Mouse (Mus musculus): ENCODE measurements around the gene Mobp. TPM values are rescaled to one million over a fixed set of nuclear protein-coding genes. Genes with fewer than 3 reads are reported as not detected.

Mobp gene
- polyA plus RNA-seq, 1 experiment, result not detected

- H3K4me1 ChIP-seq (ENCODE audit: control insufficient read depth, insufficient read depth, low read length), result no peaks in the 10 kb centered on the region
- peak; percentile 33 for TF ChIP-seq POLR2A (IDR thresholded peaks at IDR 0.05; ENCODE audit: low read depth, low read length)
- no peak for TF ChIP-seq CTCF (IDR thresholded peaks at IDR 0.05; ENCODE audit: borderline replicate concordance, insufficient read depth, low read length)
- H3K27ac ChIP-seq (ENCODE audit: insufficient read depth, low read length), result no peak overlapping the region
- H3K4me3 ChIP-seq (ENCODE audit: insufficient read depth, low read length), result no peak overlapping the region
Observed at GRCm38 (mm10) chr9:120133755-120134475, 15.6 kb upstream of the Mobp start.

- no peak for TF ChIP-seq POLR2A (IDR thresholded peaks at IDR 0.05; ENCODE audit: low read depth, low read length)
- TF ChIP-seq CTCF (IDR thresholded peaks at IDR 0.05; ENCODE audit: borderline replicate concordance, insufficient read depth, low read length), result no peak
- Histone ChIP-seq H3K4me3 (ENCODE audit: insufficient read depth, low read length) (no peak overlapping the region), H3K27ac (ENCODE audit: insufficient read depth, low read length) (no peak overlapping the region), H3K4me1 (ENCODE audit: control insufficient read depth, insufficient read depth, low read length) (no peaks in the 10 kb centered on the region)
Observed at GRCm38 (mm10) chr9:120134529-120135160, 14.9 kb upstream of the Mobp start.

- Histone ChIP-seq H3K27ac (ENCODE audit: insufficient read depth, low read length) (no peak overlapping the region), H3K4me3 (ENCODE audit: insufficient read depth, low read length) (no peak overlapping the region), H3K4me1 (ENCODE audit: control insufficient read depth, insufficient read depth, low read length) (no peaks in the 10 kb centered on the region)
- TF ChIP-seq POLR2A (IDR thresholded peaks at IDR 0.05; ENCODE audit: low read depth, low read length) (no peak), CTCF (IDR thresholded peaks at IDR 0.05; ENCODE audit: borderline replicate concordance, insufficient read depth, low read length) (no peak)
Observed at GRCm38 (mm10) chr9:120135454-120135853, 14.1 kb upstream of the Mobp start.

GRCm38 (mm10) chr9:120140652-120141051 is 8.9 kb upstream of the Mobp start:
- TF ChIP-seq POLR2A (IDR thresholded peaks at IDR 0.05; ENCODE audit: low read depth, low read length) (no peak), CTCF (IDR thresholded peaks at IDR 0.05; ENCODE audit: borderline replicate concordance, insufficient read depth, low read length) (peak; percentile 70; the same call in 1 of the 2 replicates)
- Histone ChIP-seq H3K4me1 (ENCODE audit: control insufficient read depth, insufficient read depth, low read length) (no peaks in the 10 kb centered on the region), H3K4me3 (ENCODE audit: insufficient read depth, low read length) (no peak overlapping the region), H3K27ac (ENCODE audit: insufficient read depth, low read length) (no peak overlapping the region)

- TF ChIP-seq POLR2A (IDR thresholded peaks at IDR 0.05; ENCODE audit: low read depth, low read length), result no peak
- TF ChIP-seq CTCF (IDR thresholded peaks at IDR 0.05; ENCODE audit: borderline replicate concordance, insufficient read depth, low read length), result no peak
- H3K4me3 ChIP-seq (ENCODE audit: insufficient read depth, low read length), result no peak overlapping the region
- H3K4me1 ChIP-seq (ENCODE audit: control insufficient read depth, insufficient read depth, low read length), result no peaks in the 10 kb centered on the region
- no peak overlapping the region for H3K27ac ChIP-seq (ENCODE audit: insufficient read depth, low read length)
Observed at GRCm38 (mm10) chr9:120144474-120144873, 5.0 kb upstream of the Mobp start.

GRCm38 (mm10) chr9:120151152-120151551 is 1.6 kb downstream of the Mobp start:
- Histone ChIP-seq H3K4me3 (ENCODE audit: insufficient read depth, low read length) (no peak overlapping the region), H3K4me1 (ENCODE audit: control insufficient read depth, insufficient read depth, low read length) (no peaks in the 10 kb centered on the region), H3K27ac (ENCODE audit: insufficient read depth, low read length) (no peak overlapping the region)
- no peak for TF ChIP-seq CTCF (IDR thresholded peaks at IDR 0.05; ENCODE audit: borderline replicate concordance, insufficient read depth, low read length)
- no peak for TF ChIP-seq POLR2A (IDR thresholded peaks at IDR 0.05; ENCODE audit: low read depth, low read length)

- TF ChIP-seq POLR2A (IDR thresholded peaks at IDR 0.05; ENCODE audit: low read depth, low read length) (no peak), CTCF (IDR thresholded peaks at IDR 0.05; ENCODE audit: borderline replicate concordance, insufficient read depth, low read length) (no peak)
- H3K4me1 ChIP-seq (ENCODE audit: control insufficient read depth, insufficient read depth, low read length), result no peaks in the 10 kb centered on the region
- no peak overlapping the region for H3K4me3 ChIP-seq (ENCODE audit: insufficient read depth, low read length)
- no peak overlapping the region for H3K27ac ChIP-seq (ENCODE audit: insufficient read depth, low read length)
Observed at GRCm38 (mm10) chr9:120151906-120152399, 2.4 kb downstream of the Mobp start.

GRCm38 (mm10) chr9:120158047-120158446 is 8.5 kb downstream of the Mobp start:
- Histone ChIP-seq H3K4me1 (ENCODE audit: control insufficient read depth, insufficient read depth, low read length) (no peaks in the 10 kb centered on the region), H3K4me3 (ENCODE audit: insufficient read depth, low read length) (no peak overlapping the region), H3K27ac (ENCODE audit: insufficient read depth, low read length) (no peak overlapping the region)
- no peak for TF ChIP-seq POLR2A (IDR thresholded peaks at IDR 0.05; ENCODE audit: low read depth, low read length)
- no peak for TF ChIP-seq CTCF (IDR thresholded peaks at IDR 0.05; ENCODE audit: borderline replicate concordance, insufficient read depth, low read length)

GRCm38 (mm10) chr9:120163862-120164261 is 14.4 kb downstream of the Mobp start:
- TF ChIP-seq CTCF (IDR thresholded peaks at IDR 0.05; ENCODE audit: borderline replicate concordance, insufficient read depth, low read length) (no peak), POLR2A (IDR thresholded peaks at IDR 0.05; ENCODE audit: low read depth, low read length) (no peak)
- Histone ChIP-seq H3K27ac (ENCODE audit: insufficient read depth, low read length) (no peak overlapping the region), H3K4me3 (ENCODE audit: insufficient read depth, low read length) (no peak overlapping the region), H3K4me1 (ENCODE audit: control insufficient read depth, insufficient read depth, low read length) (no peaks in the 10 kb centered on the region)

GRCm38 (mm10) chr9:120167826-120168225 is 18.3 kb downstream of the Mobp start:
- H3K27ac ChIP-seq (ENCODE audit: insufficient read depth, low read length), result no peak overlapping the region
- no peak for TF ChIP-seq CTCF (IDR thresholded peaks at IDR 0.05; ENCODE audit: borderline replicate concordance, insufficient read depth, low read length)
- TF ChIP-seq POLR2A (IDR thresholded peaks at IDR 0.05; ENCODE audit: low read depth, low read length), result no peak
- H3K4me3 ChIP-seq (ENCODE audit: insufficient read depth, low read length), result no peak overlapping the region
- no peaks in the 10 kb centered on the region for H3K4me1 ChIP-seq (ENCODE audit: control insufficient read depth, insufficient read depth, low read length)
